Mouse (Mus musculus) T-helper 17 cell (primary cell): ENCODE data around the gene Gdf7.

Experiments used
- in situ Hi-C, 2 experiments: fragments of 300-600 bp; cut with MboI, MseI; formaldehyde crosslinking; loops; 1 replicate in 1 of 2; 2 replicates in 1 of 2; pipeline ENCODE4 v1.15.1; 2025; ENCODE audit warnings: high pct_unique_total_duplicates in 2 of 2

Gene Gdf7

GRCm38 (mm10) chr12:8331489-8332173 lies 29.9 kb upstream of the Gdf7 start:
- in situ Hi-C loops = loop anchor here in 1 of 2 experiments (5.0 to 25.0 kb wide), 2 partner anchors 56 to 706 kb away; partner anchors contain the start of gene Ttc32

DNA sequence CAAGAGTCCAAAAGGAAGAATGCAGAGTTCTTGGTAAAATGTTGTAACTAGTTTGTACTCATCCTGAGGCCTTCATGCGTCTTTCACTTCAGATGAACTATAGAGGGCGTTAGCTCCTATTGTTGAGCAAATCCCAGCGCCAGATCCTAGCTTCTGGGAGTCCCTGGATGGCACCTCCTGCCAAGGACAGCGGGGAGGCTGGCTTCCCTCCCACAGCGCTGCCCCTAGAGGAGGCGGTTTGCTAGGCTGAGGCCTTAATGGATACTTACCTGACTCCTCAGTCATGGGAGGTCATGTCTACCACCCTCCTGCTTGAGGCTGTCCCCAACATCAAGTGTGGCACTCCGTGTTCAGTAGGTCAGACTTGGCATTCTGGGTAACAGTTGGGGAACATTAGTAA lies 27.5 kb upstream of the Gdf7 start:
- in situ Hi-C loops = loop anchor here in 1 of 2 experiments (25.0 kb wide), 1 partner anchor 708 kb away; the partner anchor contains the start of gene Ttc32

DNA sequence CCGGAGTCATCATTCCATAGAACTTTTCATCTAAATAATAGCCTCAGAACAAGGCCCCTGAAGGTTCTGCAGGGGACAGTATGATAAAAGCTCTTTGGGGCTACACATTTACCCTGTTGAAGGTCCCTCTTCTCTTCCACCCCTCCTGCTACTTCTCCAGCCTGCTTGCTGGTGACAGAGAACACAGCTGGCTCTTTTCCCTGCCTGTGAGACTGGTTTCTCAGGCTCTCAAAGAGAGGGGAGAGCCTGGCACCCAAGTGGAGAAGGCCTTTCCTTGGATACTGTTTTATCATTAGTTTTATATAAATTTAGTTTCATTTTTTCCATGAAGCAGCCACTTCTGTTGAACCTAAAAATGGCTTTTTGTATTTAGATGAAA lies 25.9 kb upstream of the Gdf7 start:
- in situ Hi-C loops = loop anchor here in 1 of 2 experiments (25.0 kb wide), 1 partner anchor 710 kb away; the partner anchor contains the start of gene Ttc32

- in situ Hi-C loops = loop anchor here in 1 of 2 experiments (25.0 kb wide), 1 partner anchor 710 kb away; the partner anchor contains the start of gene Ttc32
These were observed 25.3 kb upstream of the Gdf7 start for GRCm38 (mm10) chr12:8326825-8327674.

DNA sequence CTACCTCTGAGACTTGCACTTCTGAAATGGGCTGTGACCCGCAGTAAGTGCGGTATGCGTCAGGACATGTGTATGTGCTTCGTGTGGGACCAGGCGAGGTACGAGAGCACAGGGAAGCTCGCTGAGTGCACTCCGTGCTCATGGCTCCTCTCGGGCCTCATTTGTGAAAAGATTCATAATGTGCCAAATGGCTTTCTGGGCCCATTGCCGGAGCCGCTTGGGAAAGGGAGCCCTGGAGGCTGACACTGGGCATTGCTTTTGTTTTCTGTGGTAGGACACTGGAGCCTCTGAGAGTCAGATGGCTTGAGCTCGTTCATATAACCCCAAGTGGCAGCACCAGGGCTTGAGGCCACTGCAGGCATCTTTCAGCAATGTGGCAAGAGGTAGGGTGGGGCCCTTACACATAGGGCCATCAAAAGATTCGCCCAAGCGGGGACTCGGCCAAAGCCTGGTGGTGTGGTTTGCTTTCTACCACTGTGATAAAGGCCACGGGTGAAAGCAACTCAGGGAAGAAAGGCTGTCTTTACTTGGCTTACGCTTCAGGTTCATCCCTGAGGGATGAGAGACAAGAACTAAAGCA lies 24.3 kb upstream of the Gdf7 start:
- in situ Hi-C loops = loop anchor here in 1 of 2 experiments (25.0 kb wide), 1 partner anchor 711 kb away; the partner anchor contains the start of gene Ttc32

- in situ Hi-C loops = loop anchor here in 1 of 2 experiments (25.0 kb wide), 1 partner anchor 712 kb away; the partner anchor contains the start of gene Ttc32
These were observed 23.6 kb upstream of the Gdf7 start for GRCm38 (mm10) chr12:8325245-8325942.

DNA sequence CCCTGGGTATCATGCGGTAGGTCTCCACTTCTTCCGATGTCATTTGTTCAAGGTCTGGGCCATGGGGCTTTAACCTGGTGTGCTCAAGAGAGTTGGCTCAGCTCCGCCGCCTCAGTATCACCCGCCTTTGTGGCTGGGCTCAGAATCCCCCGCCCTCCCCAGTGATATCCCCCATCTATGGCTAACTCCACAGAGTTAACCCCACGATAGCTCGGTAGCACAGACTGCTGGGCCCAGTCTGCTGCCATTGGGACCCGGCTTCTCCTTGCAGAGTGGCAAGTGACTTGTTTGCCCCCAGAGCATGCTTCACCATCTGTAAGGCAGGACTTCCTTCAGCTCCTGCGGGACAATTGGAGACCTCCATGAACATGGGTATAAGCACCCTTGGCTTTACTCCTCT lies 22.3 kb upstream of the Gdf7 start:
- in situ Hi-C loops = loop anchor here (5.0 kb wide), 2 partner anchors 178 to 223 kb away; partner anchors contain the start of gene Rhob (in 2 of the 2)

- in situ Hi-C loops = loop anchor here (5.0 kb wide), 2 partner anchors 181 to 226 kb away; partner anchors contain the start of gene Rhob (in 2 of the 2)
These were observed 19.8 kb upstream of the Gdf7 start for GRCm38 (mm10) chr12:8321506-8321905.

DNA sequence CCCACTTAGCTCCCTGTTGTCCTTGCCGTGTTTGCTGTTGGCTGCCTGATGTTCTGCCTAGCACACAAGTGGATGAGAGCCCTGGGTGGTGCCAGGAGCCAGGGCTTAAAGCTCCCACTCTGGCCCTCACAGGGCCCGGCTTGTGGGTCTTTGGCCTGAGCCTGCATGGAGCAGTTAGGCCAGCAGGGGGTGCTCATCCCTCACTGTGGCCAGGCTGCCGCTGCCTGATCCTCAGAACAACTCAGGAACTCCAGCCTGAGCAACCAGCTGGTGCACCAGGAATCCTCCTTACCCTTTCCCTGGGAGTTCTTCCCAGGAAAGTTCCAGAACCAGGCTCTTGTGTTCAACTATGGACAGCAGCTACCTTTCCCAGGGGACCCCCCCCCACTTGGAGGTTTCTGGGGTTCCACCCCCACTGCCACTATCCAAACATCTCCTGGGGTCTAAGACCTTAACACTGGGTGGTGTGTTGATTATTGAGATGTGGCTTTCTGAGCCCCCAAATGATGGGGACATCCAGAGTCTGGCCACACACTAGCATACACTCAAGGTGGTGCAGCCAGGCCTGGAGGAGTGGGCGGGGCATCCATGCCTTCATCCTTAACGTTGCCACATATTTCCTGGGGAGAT lies 18.4 kb upstream of the Gdf7 start:
- in situ Hi-C loops = loop anchor here (5.0 kb wide), 2 partner anchors 182 to 227 kb away; partner anchors contain the start of gene Rhob (in 2 of the 2)

- in situ Hi-C loops = no loop called here
These were observed 14.8 kb upstream of the Gdf7 start for GRCm38 (mm10) chr12:8316541-8316940.

DNA sequence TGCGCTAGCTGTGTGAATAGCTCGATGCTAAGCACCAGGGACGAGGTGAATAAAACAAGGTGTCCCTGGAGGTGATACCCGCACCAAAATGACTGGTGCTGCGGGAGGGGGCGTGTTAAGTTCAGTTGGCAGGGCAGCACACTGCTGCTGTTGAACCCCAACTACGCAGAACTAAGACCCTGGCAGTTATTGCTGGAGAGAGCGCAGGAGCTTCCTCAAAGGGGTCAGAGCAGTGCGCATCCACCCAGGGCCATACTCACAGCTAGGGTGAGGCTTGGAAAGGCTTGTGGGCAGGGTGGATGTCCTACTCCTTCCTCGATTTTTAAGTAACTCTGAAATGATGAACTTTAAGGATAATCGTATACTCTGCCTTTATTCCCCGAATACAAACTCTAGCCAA lies 12.0 kb upstream of the Gdf7 start:
- in situ Hi-C loops = no loop called here

GRCm38 (mm10) chr12:8313270-8313771 lies 11.6 kb upstream of the Gdf7 start, which contains the start of gene Hs1bp3:
Hs1bp3 (plus strand) TSS chr12:8313432.
- in situ Hi-C loops = no loop called here

DNA sequence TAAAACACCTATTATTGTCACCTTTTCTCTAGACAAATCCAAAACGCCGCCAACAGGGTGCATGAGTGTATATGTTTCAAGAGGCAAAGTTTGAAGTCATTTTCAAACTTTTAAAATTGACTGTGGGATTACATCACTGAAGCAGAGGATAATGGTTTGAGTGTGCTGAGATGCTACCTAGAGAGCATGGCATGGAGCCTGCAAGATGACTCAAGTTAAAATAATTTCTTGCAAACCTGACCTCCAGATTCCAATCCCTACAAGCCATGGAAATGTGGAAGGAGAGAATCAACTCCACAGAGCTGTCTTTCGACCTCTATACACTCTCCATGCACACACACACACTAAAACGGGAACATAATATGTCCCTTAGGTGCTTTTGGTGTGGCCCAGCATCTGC lies 10.5 kb upstream of the Gdf7 start:
- in situ Hi-C loops = no loop called here

- in situ Hi-C loops = no loop called here
These were observed 9.2 kb upstream of the Gdf7 start for GRCm38 (mm10) chr12:8310992-8311391.

DNA sequence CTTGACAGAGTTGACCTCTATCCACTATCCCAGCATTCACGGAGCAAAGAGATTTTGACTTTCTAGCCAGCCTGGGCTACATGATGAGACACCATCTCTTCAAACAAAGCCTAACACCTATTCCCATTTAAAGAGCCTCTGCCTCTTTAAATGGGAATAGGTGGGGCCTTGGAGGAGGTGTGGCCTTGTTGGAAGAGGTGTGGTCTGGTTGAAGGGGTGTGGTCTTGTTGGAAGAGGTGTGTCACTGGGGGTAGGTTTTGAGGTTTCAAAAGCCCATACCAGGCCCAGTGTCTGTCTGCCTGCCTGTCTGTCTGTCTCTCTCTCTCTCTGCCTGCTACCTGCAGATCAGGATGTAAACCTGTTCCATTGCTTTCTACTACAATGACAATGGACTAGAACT lies 5.2 kb upstream of the Gdf7 start:
- in situ Hi-C loops = loop anchor here (5.0 to 10.0 kb wide), 2 partner anchors 85 to 92 kb away; no protein-coding TSS in a partner anchor

DNA sequence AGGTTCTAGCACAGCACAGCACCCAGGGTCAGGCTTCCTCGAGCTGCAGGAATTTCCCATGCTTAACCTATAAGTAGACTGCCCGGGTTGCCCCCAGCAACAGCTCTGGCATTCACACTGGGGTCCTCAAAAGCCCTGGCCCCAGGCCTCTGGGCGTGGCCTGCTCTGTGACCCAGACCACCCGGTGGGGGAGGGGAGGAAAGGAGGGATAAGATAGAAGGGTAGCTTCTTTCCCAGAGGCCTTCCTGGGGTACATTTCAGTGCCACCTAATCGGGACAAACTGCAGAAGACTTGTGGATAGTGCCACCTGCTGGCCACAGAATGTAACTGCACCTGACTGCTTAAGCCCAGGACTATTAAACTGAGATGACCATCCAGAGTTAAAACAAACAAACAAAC lies 4.7 kb upstream of the Gdf7 start:
- in situ Hi-C loops = loop anchor here (5.0 to 10.0 kb wide), 2 partner anchors 84 to 92 kb away; no protein-coding TSS in a partner anchor

- in situ Hi-C loops = loop anchor here (5.0 to 10.0 kb wide), 2 partner anchors 83 to 90 kb away; no protein-coding TSS in a partner anchor
These were observed 3.5 kb upstream of the Gdf7 start for GRCm38 (mm10) chr12:8305258-8305657.

DNA sequence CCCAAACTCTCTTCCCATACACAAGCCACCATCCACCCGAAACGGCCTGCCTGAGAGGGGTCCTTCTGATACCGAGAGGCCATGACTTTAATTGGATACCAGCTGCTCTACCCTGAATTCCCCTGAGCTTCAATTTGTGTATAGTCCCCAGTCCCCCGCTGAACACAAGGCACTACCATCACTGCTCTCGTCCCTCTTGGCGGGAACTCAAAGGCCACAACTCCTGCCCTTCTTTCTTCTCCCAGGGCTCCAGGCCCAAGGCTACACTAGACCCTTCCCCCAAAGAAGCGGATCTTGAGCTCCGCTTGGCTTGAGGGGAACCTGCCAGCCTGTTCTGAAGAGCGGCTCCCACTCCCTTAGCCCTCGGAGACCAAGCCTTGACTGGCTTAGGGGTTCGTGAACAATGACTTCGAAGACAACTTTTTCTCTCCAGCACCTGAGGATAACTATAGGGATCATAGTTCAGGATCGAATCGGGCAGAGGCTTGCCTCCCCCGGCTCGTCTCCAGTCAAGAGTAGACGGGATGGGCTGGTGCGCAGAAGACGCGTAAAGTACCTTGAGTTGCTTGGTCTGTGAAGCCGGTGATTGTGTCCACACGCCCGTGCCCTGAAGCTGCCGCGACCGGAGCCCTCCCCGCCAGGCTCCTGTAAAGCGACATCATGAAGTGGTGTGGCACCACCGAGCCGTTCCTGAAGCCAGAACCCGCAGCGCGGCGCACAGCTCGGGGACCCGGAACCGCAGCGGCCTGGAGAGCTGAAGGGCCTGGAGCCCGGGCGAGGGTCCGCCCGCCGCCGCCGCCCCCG lies 541 bp downstream of the Gdf7 start:
- in situ Hi-C loops = loop anchor here (5.0 to 10.0 kb wide), 4 partner anchors 86 to 314 kb away; no protein-coding TSS in a partner anchor

DNA sequence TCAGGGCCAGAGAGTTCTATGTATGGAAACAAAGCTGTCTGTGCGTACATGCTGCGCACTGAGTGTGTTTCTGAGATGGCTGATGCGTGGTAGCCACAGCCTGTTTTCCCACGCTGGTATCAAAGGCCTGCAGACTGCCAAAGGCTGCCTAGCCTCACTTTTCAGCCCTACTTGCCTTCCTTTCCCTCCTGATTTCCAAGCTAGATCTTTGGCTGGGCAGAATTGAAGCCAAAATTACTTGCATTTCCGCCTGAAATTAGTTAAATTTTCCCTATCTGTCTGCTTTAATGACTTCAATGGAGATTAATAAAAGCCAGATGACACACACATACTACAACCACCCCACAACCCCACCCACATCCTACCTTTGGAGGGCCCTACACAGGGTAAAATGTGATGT lies 1.2 kb downstream of the Gdf7 start:
- in situ Hi-C loops = loop anchor here (5.0 to 10.0 kb wide), 4 partner anchors 86 to 313 kb away; no protein-coding TSS in a partner anchor
